Mouse (Mus musculus): Measurements from ENCODE around the gene Fat4.
A peak's percentile ranks its signal among the peaks of the same experiment; 100 is the strongest.

Gene Fat4

GRCm38 (mm10) chr3:38907676-38908425 is 21.1 kb downstream of the Fat4 start:
- no peak for DNase-seq

- peak; percentile 34 for DNase-seq
Measured at GRCm38 (mm10) chr3:38908426-38909111, 21.8 kb downstream of the Fat4 start.

DNA sequence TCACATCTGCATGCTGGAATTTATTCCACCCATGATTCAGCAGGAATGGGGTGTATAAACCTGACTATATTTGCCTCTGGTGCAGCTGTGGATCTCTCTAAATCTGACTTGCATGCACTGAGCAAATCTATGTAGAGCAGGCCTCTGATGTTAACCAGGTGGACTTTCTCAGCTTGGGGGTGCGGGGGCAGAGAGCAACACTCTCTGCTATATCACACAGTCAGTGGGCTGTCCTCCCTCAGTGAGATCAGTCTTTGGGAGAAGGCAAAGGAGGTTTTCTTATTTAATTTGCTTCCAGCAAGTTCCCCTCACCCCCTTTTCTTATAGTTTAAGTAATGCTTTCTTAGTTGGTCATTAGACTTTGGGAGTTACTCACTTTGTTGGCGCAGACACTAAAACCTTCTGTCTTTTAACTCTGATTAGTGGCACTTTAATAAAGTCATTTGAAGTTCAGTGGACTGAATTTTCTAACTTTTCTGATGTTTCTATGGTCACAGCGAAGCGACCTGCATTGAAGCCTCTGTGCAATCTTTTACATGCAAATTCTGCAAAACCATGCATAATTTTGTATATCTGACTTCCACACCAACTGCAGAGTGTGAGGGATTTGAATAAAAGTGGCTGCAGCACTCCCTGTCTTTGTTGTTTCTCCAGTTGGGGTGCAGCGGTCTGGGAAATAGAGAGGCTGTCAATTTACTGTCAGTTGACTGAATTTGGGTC is 26.2 kb downstream of the Fat4 start:
- DNase-seq, result peak; percentile 51

- peak; percentile 31 for DNase-seq
Measured at GRCm38 (mm10) chr3:38913488-38914105, 26.9 kb downstream of the Fat4 start.

DNA sequence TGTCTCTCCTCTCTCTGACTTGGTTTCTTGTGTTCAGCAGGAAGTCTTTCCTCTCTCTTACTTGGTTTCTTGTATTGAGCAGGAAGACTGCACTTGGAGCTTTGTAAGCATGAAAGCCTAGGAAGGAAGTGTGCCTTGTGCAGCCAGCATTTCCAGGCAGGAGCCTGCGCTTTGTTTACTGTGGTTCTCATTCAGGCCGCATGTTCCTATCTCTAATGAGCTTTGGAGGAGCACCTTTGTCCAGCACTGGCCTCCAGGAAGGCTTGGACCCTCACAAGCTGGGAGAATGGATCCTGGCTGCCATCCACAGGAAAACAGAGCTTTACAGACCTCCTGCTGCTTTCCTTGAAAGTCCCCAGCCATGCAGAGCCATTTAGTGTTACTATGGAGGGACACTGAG is 32.2 kb downstream of the Fat4 start:
- peak; percentile 93 for DNase-seq

DNA sequence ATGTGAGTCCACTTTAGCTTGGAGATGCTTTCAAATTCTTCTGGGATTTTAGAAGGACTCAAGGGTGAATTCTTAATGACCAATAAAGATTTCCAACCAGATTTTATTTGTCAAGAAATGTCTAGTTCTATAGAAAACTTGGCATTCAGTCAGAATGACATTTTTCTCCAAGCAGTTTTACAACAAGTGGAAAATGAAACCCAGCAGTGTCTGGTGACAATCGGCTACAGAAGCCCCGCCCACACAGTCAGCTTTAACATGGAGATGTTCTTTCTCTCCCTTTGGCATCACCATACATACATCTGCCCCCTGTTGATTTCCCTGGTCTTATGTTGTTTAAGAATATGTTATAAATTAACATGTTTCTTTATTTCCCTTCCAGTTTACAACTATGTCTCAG is 34.3 kb downstream of the Fat4 start:
- no peak for DNase-seq

DNA sequence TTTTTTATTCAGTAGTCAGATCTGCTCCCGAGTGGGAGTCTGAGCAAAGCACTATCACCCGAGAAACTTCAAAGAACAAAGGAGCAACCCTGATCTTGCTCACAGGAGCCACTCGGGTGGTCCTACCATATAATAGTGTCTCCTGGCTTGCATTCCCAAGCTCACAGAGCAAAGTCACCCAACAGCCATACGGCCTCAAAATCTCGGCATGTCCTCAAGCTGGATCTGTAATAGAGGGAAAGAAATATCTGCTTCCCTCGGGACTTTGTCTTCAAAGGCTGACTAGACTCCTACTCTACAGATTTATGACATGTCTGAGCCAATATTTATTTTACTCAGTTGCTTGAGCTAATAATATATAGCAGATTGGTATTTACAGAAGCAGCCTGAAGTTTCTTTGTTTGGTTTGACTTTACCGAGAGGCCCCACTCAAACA is 36.5 kb downstream of the Fat4 start:
- DNase-seq, result peak; percentile 70

DNA sequence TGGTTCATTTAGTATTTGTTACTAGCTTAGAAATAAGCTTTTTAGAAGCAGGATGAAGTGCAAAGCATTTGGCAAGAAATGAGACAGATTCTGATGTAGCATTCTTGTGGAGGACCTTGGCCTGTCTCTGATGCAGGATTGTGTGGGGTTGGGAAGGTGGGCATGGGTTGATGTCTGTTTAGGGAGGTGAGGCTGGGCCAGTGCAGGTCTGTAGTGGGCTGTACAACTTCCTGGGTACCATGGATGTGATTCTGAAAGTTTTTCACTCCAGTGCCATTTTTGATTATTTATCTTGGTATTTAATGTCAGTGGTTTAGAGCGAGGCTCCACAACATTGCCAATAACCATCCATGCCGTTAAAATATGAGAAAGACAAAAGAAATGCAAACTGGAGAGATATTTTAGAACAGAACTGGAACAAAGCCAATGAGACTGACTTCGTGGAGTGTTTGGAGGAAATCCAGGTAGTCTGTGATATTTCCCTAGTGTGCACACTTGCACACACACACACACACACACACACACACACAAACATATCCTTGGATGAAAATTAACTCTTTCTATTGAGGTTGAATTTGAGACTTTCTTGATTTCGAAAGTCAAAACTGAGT is 41.4 kb downstream of the Fat4 start:
- DNase-seq, result peak; percentile 73

DNA sequence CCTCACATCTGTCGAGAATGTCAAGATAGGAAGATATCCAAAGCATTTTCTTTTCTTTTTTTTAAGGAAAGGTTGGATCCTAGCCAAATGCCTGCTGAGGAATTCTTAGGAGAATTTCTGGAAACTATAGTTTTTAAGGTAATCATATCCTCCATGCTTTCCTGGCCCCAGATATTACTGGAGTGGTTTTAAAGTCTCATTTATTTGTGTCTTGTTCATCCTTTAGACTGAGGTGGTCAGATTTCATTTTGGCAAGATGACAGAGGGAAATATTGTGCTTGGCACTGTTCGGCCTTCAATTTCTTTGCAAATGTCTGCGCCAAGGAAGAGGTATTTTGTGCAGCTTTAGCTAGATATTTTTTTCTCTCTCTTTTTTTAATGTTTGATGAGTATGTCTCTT is 42.0 kb downstream of the Fat4 start:
- peak; percentile 24 for DNase-seq

- DNase-seq, result no peak
Measured at GRCm38 (mm10) chr3:38934780-38935179, 48.0 kb downstream of the Fat4 start.

- peak; percentile 92 for DNase-seq
Measured at GRCm38 (mm10) chr3:38936485-38936884, 49.7 kb downstream of the Fat4 start.

DNA sequence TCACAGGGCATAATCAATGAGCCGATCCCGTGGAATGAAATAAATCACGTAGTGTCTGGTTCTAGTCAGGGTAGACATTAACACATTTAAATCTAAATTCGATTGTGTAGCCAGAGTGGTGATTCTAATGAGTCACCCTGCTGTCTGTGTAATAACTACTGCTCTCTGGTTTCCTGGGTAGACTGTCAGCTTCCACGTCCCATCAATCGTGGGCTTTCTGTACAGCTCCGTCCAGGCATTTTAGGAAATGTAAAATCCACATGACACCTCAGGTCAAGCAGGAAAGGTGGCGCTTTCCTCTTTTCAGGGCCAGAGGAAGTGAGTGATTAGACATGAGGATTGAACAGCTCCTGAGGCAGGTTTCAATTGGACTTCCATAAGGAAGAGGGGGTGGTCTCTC is 50.4 kb downstream of the Fat4 start:
- peak; percentile 97 for DNase-seq

- DNase-seq, result peak; percentile 69
Measured at GRCm38 (mm10) chr3:38938136-38938535, 51.4 kb downstream of the Fat4 start.

DNA sequence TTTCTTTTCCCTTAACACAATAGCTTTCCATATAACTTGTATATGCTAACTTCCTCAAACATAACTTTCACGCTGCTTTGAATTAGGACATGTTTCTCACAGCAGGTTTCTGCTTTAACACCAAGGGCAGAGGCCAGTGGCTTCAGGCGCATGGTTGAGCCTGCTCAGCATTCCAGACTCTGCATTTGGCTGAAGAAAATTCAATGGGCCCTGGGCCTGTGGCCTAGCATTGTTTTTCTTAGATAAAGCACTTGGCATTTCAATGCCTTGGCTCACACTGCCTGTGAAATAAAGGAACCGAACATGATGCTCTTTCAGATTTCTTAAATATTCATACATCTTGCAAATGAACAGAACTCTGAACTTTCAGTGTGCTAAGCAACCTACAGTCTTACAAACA is 52.8 kb downstream of the Fat4 start:
- DNase-seq, result peak; percentile 94

- DNase-seq, result peak; percentile 71
Measured at GRCm38 (mm10) chr3:38940327-38940726, 53.6 kb downstream of the Fat4 start.

GRCm38 (mm10) chr3:38945157-38945556 is 58.4 kb downstream of the Fat4 start:
- DNase-seq, result peak; percentile 78

- DNase-seq, result peak; percentile 67
Measured at GRCm38 (mm10) chr3:38947706-38948105, 61.0 kb downstream of the Fat4 start.

DNA sequence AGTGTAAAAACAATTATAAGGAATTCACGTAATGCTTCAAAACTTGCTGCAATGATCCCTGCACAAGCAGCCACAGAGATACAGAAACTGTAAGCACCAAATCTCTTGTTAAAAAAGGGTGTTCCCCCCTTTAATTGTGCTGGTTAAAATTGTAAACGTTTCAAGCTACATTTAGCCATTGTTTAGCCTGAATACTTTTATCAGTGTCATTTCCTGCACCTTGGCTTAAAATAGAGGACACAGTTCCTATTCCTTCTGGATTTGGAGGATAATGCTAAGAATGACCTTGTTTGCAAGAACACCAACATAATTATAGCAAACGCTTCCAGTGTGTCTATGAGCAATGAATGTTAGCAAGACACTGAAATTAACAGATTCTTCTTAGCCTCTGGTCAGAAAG is 65.9 kb downstream of the Fat4 start:
- no peak for DNase-seq

DNA sequence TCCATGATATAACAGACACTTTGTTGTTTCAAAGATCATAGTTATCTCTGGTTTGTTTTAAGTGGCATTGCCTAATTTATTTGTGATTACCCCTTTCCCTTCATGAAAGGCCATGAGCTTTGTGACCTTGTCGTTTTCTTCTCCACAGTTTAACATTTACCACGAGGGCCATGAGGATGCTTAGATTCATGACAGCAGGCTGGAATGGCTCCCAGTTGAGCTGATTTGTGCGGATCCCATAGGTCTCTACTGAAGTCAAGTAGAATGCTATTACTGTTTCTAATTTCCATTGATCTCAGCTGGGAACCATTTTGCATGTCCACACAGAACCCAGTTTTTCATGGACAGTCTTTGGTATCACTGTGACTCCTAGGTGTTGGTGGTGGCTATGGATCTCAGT is 67.5 kb downstream of the Fat4 start:
- no peak for DNase-seq

DNA sequence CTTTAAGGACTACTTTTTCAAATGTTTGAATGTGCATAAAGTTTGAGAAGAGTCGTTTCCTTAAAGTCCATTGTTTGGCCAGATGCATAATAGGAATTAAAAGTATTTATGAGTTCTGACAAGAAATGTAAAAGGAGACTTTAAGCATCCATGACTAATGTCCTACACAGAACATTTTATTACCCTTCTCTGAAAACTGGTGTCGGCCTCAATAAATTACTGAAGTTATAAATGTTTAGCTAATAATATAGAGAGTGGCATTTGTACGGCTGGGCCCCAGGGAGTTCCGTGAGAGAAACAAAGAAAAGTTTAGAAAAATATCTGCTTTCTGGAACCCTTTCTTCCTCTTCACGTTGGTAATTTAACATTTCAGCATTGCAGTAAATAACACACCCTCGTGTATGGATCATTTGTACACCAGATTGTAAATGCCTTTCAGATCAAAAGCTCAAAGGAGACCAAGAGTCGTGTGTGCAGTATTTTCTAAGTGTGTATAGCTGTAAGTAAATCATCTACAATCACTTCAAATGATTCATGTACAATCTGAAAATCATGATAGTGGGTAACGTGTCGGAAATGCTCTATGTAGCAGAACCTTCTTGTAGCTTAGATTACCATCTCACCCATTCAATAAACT is 69.4 kb downstream of the Fat4 start:
- DNase-seq, result no peak

GRCm38 (mm10) chr3:38957186-38957585 is 70.4 kb downstream of the Fat4 start:
- peak; percentile 71 for DNase-seq

- no peak for DNase-seq
Measured at GRCm38 (mm10) chr3:38962328-38962727, 75.6 kb downstream of the Fat4 start.

Data from heart, adult 11 months (tissue).